Comparison of ENCODE assay signal across 11 mouse cellular contexts in the genomic region with DNA sequence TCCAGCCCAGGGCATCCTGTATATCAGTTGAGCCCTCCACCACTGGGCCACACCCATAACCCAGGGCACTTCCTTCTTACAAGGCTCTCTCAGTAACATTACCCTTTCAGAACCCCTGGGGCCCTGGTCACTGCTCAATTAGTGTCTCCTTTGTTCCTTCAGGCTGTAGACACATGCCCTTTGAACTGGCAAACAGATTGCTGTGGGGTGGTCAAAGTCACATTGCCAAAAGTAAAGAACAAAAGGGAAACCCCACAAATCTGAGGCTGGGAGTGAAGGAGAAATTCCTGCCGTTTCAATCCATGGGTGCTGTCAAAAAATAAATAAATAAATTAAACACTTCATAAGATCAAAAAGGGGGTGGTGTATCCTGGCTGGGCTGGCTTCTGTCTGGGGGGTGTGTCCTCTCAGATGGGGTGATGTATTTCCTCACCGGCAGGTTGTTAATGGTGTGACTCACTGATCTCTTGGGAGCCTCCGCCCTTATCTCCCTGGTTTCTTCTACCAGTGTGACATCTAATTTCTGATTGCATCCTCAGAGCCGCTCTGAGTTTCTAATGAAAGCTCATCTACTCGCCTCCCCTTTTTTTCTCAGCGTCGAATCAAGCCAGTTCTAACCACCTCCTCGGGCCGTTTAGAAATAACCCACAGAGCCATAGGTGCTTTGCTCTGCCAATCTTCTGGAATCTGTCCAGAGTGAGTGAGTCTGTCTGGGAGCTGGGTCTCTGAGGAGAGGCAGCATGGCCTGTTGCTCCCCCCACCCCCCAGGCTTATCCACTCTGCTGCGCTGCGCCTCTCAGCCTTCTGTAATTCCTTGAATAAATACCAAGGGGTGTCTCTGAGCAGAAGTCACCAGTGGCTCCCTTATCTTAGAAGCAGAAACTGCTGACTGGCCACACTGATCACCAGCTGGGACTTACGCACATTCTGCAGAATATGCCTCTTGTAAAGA. TPM values are rescaled to one million over a fixed set of nuclear protein-coding genes. Genes with fewer than 3 reads are reported as not detected.
DNase-seq lines count a peak whose midpoint lies in the region; ATAC-seq and TF ChIP-seq lines count a peak whose summit lies in the region.
"Had no signal": no experiment of that assay in that cellular context is flagged by ENCODE, and none has a peak within 500 bp of the region (broad histone marks: within the 10 kb centered on the region; RNA-seq: fewer than 3 reads in every experiment).

No protein-coding gene starts in this region.

- H3K9me3 ChIP-seq in heart, embryonic 15.5 days (replicated peaks), result no peaks in the 10 kb centered on the region
- H3K9me3 ChIP-seq in G1E (replicated peaks), result no peaks in the 10 kb centered on the region
- no peaks in the 10 kb centered on the region for H3K9me3 ChIP-seq in liver, embryonic 15.5 days (replicated peaks)
- H3K9me3 ChIP-seq: midbrain, embryonic 13.5 days had no signal

- H3K27me3 ChIP-seq in heart, embryonic 15.5 days, result no peaks in the 10 kb centered on the region
- no peaks in the 10 kb centered on the region for H3K27me3 ChIP-seq in G1E (ENCODE audit: insufficient read depth, low read length)
- H3K27me3 ChIP-seq in liver, embryonic 15.5 days, result no peaks in the 10 kb centered on the region
- H3K27me3 ChIP-seq: midbrain, embryonic 13.5 days had no signal

- H3K36me3 ChIP-seq in heart, embryonic 15.5 days, result no peaks in the 10 kb centered on the region
- no peaks in the 10 kb centered on the region for H3K36me3 ChIP-seq in G1E (replicated peaks)
- no peaks in the 10 kb centered on the region for H3K36me3 ChIP-seq in liver, embryonic 15.5 days (replicated peaks)
- H3K36me3 ChIP-seq: midbrain, embryonic 13.5 days had no signal

- intact Hi-C loops in heart, postnatal 25 days (cut with DNase I), result no loop called here

- no peak for TF ChIP-seq CTCF in G1E (IDR thresholded peaks at IDR 0.05; ENCODE audit: low read depth, low read length)
- TF ChIP-seq CTCF in layer of hippocampus, adult 2 months (conservative IDR thresholded peaks at IDR 0.05), result no peak

- no peak overlapping the region for H3K4me3 ChIP-seq in heart, embryonic 15.5 days
- H3K4me3 ChIP-seq in G1E (ENCODE audit: low read depth, low read length), result peak overlapping the region; percentile 51; the same call in 1 of the 2 replicates
- no peak overlapping the region for H3K4me3 ChIP-seq in liver, embryonic 15.5 days (replicated peaks)
- no peak overlapping the region for H3K4me3 ChIP-seq in layer of hippocampus, adult 2 months
- H3K4me3 ChIP-seq: midbrain, embryonic 13.5 days had no signal

- H3K4me2 ChIP-seq in heart, embryonic 15.5 days, result peak overlapping the region; percentile 46
- peak overlapping the region; percentile 21; the same call in 1 of the 2 replicates for H3K4me2 ChIP-seq in liver, embryonic 15.5 days
- H3K4me2 ChIP-seq: midbrain, embryonic 13.5 days had no signal

- H3K9ac ChIP-seq in heart, embryonic 15.5 days, result no peak overlapping the region
- H3K9ac ChIP-seq in liver, embryonic 15.5 days, result no peak overlapping the region
- H3K9ac ChIP-seq: midbrain, embryonic 13.5 days had no signal

- H3K4me1 ChIP-seq in heart, embryonic 15.5 days (replicated peaks), result peaks cover 7% of the 10 kb centered on the region
- peaks cover 67% of the 10 kb centered on the region for H3K4me1 ChIP-seq in G1E (ENCODE audit: insufficient read depth, low read depth, low read length)
- peaks cover 27% of the 10 kb centered on the region for H3K4me1 ChIP-seq in liver, embryonic 15.5 days (replicated peaks)

- H3K27ac ChIP-seq in heart, embryonic 15.5 days, result no peak overlapping the region
- peak overlapping the region; percentile 73 for H3K27ac ChIP-seq in liver, embryonic 15.5 days (replicated peaks)
- H3K27ac ChIP-seq in layer of hippocampus, adult 2 months, result no peak overlapping the region
- H3K27ac ChIP-seq: midbrain, embryonic 13.5 days had no signal

- DNase-seq in heart, postnatal 25 days (ENCODE audit: low spot score), result no peak
- DNase-seq in G1E (ENCODE audit: low spot score), result peak; percentile 40
- peak; percentile 31 for DNase-seq in embryo, embryonic 9.5 days (ENCODE audit: extremely low spot score)
- DNase-seq in layer of hippocampus, adult 2 months (ENCODE audit: low spot score in 2 of 2), result no peak
- no peak for DNase-seq in adrenal gland, adult 8-10 months
- DNase-seq in lung, postnatal 36 days, result no peak
- DNase-seq: layer of hippocampus, postnatal 36 days; thymus, postnatal 36 days had no signal

- ATAC-seq in heart, embryonic 15.5 days (replicated peaks; ENCODE audit: insufficient number of reproducible peaks, insufficient read depth, low FRiP score, low read depth), result 0 out of 2 replicates have a peak, but pooled peaks have one; percentile 27
- peak; percentile 84 for ATAC-seq in G1E (ENCODE audit: extremely low read depth, insufficient number of reproducible peaks, low FRiP score, poor library complexity, severe bottlenecking)
- ATAC-seq in liver, embryonic 15.5 days (ENCODE audit: insufficient read depth), result peak; percentile 51; the same call in 1 of the 2 replicates
- ATAC-seq: midbrain, embryonic 13.5 days had no signal

- 16% methylated on average over 12 of the region's 12 CpGs for WGBS in heart, embryonic 15.5 days
- WGBS in liver, embryonic 15.5 days (ENCODE audit: insufficient replicate concordance), result 28% methylated on average over 12 of the region's 12 CpGs

RNA-seq across cellular contexts. Expression of gene Acsl1, which starts 24.6 kb away (rescaled TPM):
- 53.7 and 59.9 TPM in 2 replicates for polyA plus RNA-seq in heart, embryonic 15.5 days (2015; fragmentation: Nextera tagmentation; extraction: Ambion mirVana)
- total RNA-seq in heart, postnatal 25 days (2021), result 100 to 1,000 TPM; 842 to 883 TPM
- total RNA-seq in G1E (2014; fragmentation: Nextera tagmentation), result 143 and 149 TPM in 2 replicates
- 48.6 and 55.0 TPM in 2 replicates for total RNA-seq in G1E (2017)
- polyA plus RNA-seq in G1E (2012), result 19.4 and 27.0 TPM in 2 replicates
- polyA plus RNA-seq in liver, embryonic 15.5 days (2015; fragmentation: Nextera tagmentation; extraction: Ambion mirVana), result 106 and 125 TPM in 2 replicates
- total RNA-seq in layer of hippocampus, adult 2 months (2021), result 10 to 100 TPM; 41.8 to 43.5 TPM
- 100 to 1,000 TPM; 168 to 361 (median 321) TPM for total RNA-seq in adrenal gland, adult 8-10 months (2022)

Comparison
In these comparisons a context has a peak if more than half of its experiments do, and no peak if none do; other contexts are left out.
1. ATAC-seq: peak in every context shown above with its lines; median percentile 84 in G1E; 51 in liver, embryonic 15.5 days; 27 in heart, embryonic 15.5 days.
2. DNase-seq: peak in G1E (single experiment) and embryo, embryonic 9.5 days (single experiment); none in heart, postnatal 25 days (single experiment), layer of hippocampus, adult 2 months (0 of 2), adrenal gland, adult 8-10 months (single experiment) and lung, postnatal 36 days (single experiment).